Mouse (Mus musculus): ENCODE results near the gene Zfp384. TPM values are rescaled to one million over a fixed set of nuclear protein-coding genes. Genes with fewer than 3 reads are reported as not detected.
"Not testable (repeated sequence)": the region's sequence is repeated elsewhere in the genome, so short reads cannot be mapped to it uniquely, and the experiment has no call there.

Zfp384 gene
- polyA plus RNA-seq, 1 experiment from 2014 or later: 16.7 TPM

GRCm38 (mm10) chr6:124996551-124997501 is 12.1 kb upstream of the Zfp384 start, which contains the start of gene Pianp:
Pianp (plus strand) TSS chr6:124996694.
- no peaks in the 10 kb centered on the region for H3K9me3 ChIP-seq
- WGBS: under 1% methylated on average over 72 of the region's 78 CpGs
- H3K27ac ChIP-seq: no peak within 1 kb of the TSS

GRCm38 (mm10) chr6:124998066-124998465 is 10.9 kb upstream of the Zfp384 start:
- H3K9me3 ChIP-seq: no peaks in the 10 kb centered on the region
- peak overlapping the region; percentile 65 for H3K4me3 ChIP-seq (replicated peaks)
- H3K27me3 ChIP-seq: peaks cover 97% of the 10 kb centered on the region
- H3K36me3 ChIP-seq (replicated peaks): no peaks in the 10 kb centered on the region
- H3K27ac ChIP-seq: no peak overlapping the region
- H3K4me2 ChIP-seq: peak overlapping the region; percentile 100
- peaks cover 30% of the 10 kb centered on the region for H3K4me1 ChIP-seq
- 10% methylated on average over 8 of the region's 8 CpGs for WGBS
- ATAC-seq (ENCODE audit: low FRiP score): no peak
- 0 out of 2 replicates have a peak overlapping the region, but pooled peaks have one; percentile 80 for H3K9ac ChIP-seq

More at GRCm38 (mm10) chr6:124996551-124997501, 12.1 kb upstream of the Zfp384 start, which contains the start of gene Pianp:
- peak; percentile 84 for ATAC-seq (ENCODE audit: low FRiP score)
- H3K4me1 ChIP-seq: peaks cover 30% of the 10 kb centered on the region
- H3K9ac ChIP-seq: peak within 1 kb of the TSS; percentile 80
- H3K4me2 ChIP-seq: peak within 1 kb of the TSS; percentile 100
- peak within 1 kb of the TSS; percentile 65 for H3K4me3 ChIP-seq (replicated peaks)
- H3K36me3 ChIP-seq (replicated peaks): no peaks in the 10 kb centered on the region
- peaks cover 99% of the 10 kb centered on the region for H3K27me3 ChIP-seq

GRCm38 (mm10) chr6:124999091-124999490 is 9.9 kb upstream of the Zfp384 start:
- 51% methylated on average over 14 of the region's 14 CpGs for WGBS
- H3K4me3 ChIP-seq (replicated peaks): no peak overlapping the region
- no peaks in the 10 kb centered on the region for H3K9me3 ChIP-seq
- no peak overlapping the region for H3K27ac ChIP-seq
- H3K9ac ChIP-seq: no peak overlapping the region
- H3K36me3 ChIP-seq (replicated peaks): no peaks in the 10 kb centered on the region
- peaks cover 95% of the 10 kb centered on the region for H3K27me3 ChIP-seq
- H3K4me2 ChIP-seq: no peak overlapping the region
- peaks cover 32% of the 10 kb centered on the region for H3K4me1 ChIP-seq
- no peak for ATAC-seq (ENCODE audit: low FRiP score)

GRCm38 (mm10) chr6:124999546-124999945 is 9.4 kb upstream of the Zfp384 start:
- peaks cover 91% of the 10 kb centered on the region for H3K27me3 ChIP-seq
- 37% methylated on average over 10 of the region's 10 CpGs for WGBS

GRCm38 (mm10) chr6:125003706-125004105 is 5.2 kb upstream of the Zfp384 start:
- Histone ChIP-seq H3K4me3 (replicated peaks) (no peak overlapping the region), H3K27ac (no peak overlapping the region), H3K4me2 (no peak overlapping the region), H3K9ac (no peak overlapping the region), H3K36me3 (replicated peaks) (no peaks in the 10 kb centered on the region), H3K4me1 (peaks cover 20% of the 10 kb centered on the region), H3K27me3 (peaks cover 50% of the 10 kb centered on the region), H3K9me3 (no peaks in the 10 kb centered on the region)
- 64% methylated on average over 3 of the region's 3 CpGs for WGBS
- no peak for ATAC-seq (ENCODE audit: low FRiP score)

More at GRCm38 (mm10) chr6:124999546-124999945, 9.4 kb upstream of the Zfp384 start:
- no peak for ATAC-seq (ENCODE audit: low FRiP score)
- peaks cover 31% of the 10 kb centered on the region for H3K4me1 ChIP-seq
- H3K27ac ChIP-seq: no peak overlapping the region
- no peak overlapping the region for H3K4me2 ChIP-seq
- H3K9ac ChIP-seq: no peak overlapping the region
- no peak overlapping the region for H3K4me3 ChIP-seq (replicated peaks)
- no peaks in the 10 kb centered on the region for H3K36me3 ChIP-seq (replicated peaks)
- H3K9me3 ChIP-seq: no peaks in the 10 kb centered on the region

GRCm38 (mm10) chr6:125005086-125005485 is 3.9 kb upstream of the Zfp384 start:
- Histone ChIP-seq H3K4me2 (no peak overlapping the region), H3K36me3 (replicated peaks) (no peaks in the 10 kb centered on the region), H3K27ac (no peak overlapping the region), H3K4me1 (peaks cover 25% of the 10 kb centered on the region), H3K4me3 (replicated peaks) (no peak overlapping the region), H3K9me3 (no peaks in the 10 kb centered on the region), H3K27me3 (peaks cover 36% of the 10 kb centered on the region), H3K9ac (no peak overlapping the region)
- 48% methylated on average over 3 of the region's 3 CpGs for WGBS
- no peak for ATAC-seq (ENCODE audit: low FRiP score)

- Histone ChIP-seq H3K9ac (peak overlapping the region; percentile 68), H3K27ac (peak overlapping the region; percentile 99), H3K9me3 (no peaks in the 10 kb centered on the region), H3K36me3 (replicated peaks) (peaks cover 22% of the 10 kb centered on the region), H3K4me2 (peak overlapping the region; percentile 88), H3K4me3 (replicated peaks) (peak overlapping the region; percentile 97), H3K4me1 (peaks cover 47% of the 10 kb centered on the region), H3K27me3 (peaks cover 8% of the 10 kb centered on the region)
- no peak for ATAC-seq (ENCODE audit: low FRiP score)
- 48% methylated on average over 13 of the region's 13 CpGs for WGBS
Observed at GRCm38 (mm10) chr6:125008060-125008459, 885 bp upstream of the Zfp384 start.

- peak overlapping the region; percentile 96 for H3K9ac ChIP-seq
- peaks cover 44% of the 10 kb centered on the region for H3K4me1 ChIP-seq
- peak overlapping the region; percentile 99 for H3K27ac ChIP-seq
- peak overlapping the region; percentile 88 for H3K4me2 ChIP-seq
- peak; percentile 98 for ATAC-seq (ENCODE audit: low FRiP score)
- peak overlapping the region; percentile 97 for H3K4me3 ChIP-seq (replicated peaks)
- WGBS: under 1% methylated on average over 33 of the region's 34 CpGs
- peaks cover 25% of the 10 kb centered on the region for H3K36me3 ChIP-seq (replicated peaks)
- H3K9me3 ChIP-seq: no peaks in the 10 kb centered on the region
- peaks cover 2% of the 10 kb centered on the region; the same call in 1 of the 2 replicates for H3K27me3 ChIP-seq
Observed at GRCm38 (mm10) chr6:125008586-125009128, 288 bp upstream of the Zfp384 start.

- WGBS: under 1% methylated on average over 40 of the region's 78 CpGs
Observed at GRCm38 (mm10) chr6:125009181-125010073, 482 bp downstream of the Zfp384 start.

GRCm38 (mm10) chr6:125017682-125018081 is 8.7 kb downstream of the Zfp384 start:
- peaks cover 73% of the 10 kb centered on the region for H3K36me3 ChIP-seq (replicated peaks)
- no peak overlapping the region for H3K9ac ChIP-seq
- no peak overlapping the region for H3K4me3 ChIP-seq (replicated peaks)
- no peak for ATAC-seq (ENCODE audit: low FRiP score)
- no peaks in the 10 kb centered on the region for H3K27me3 ChIP-seq
- H3K4me1 ChIP-seq: no peaks in the 10 kb centered on the region
- H3K9me3 ChIP-seq: no peaks in the 10 kb centered on the region
- no peak overlapping the region for H3K27ac ChIP-seq
- no peak overlapping the region for H3K4me2 ChIP-seq
- whole genome bisulfite sequencing: 91% methylated on average over 3 of the region's 3 CpGs

More at GRCm38 (mm10) chr6:125009181-125010073, 482 bp downstream of the Zfp384 start:
- H3K27ac ChIP-seq: peak overlapping the region; percentile 99
- peak overlapping the region; percentile 88 for H3K4me2 ChIP-seq
- H3K9me3 ChIP-seq: no peaks in the 10 kb centered on the region
- peak overlapping the region; percentile 96 for H3K9ac ChIP-seq
- peak; percentile 84 for ATAC-seq (ENCODE audit: low FRiP score)
- peaks cover 31% of the 10 kb centered on the region for H3K36me3 ChIP-seq (replicated peaks)
- peaks cover 37% of the 10 kb centered on the region for H3K4me1 ChIP-seq
- H3K27me3 ChIP-seq: no peaks in the 10 kb centered on the region
- H3K4me3 ChIP-seq (replicated peaks): peak overlapping the region; percentile 97

GRCm38 (mm10) chr6:125030532-125030931 is 21.6 kb downstream of the Zfp384 start:
- H3K36me3 ChIP-seq (replicated peaks): peaks cover 54% of the 10 kb centered on the region
- ATAC-seq (ENCODE audit: low FRiP score): not testable (repeated sequence)
- 23% methylated on average over 7 of the region's 9 CpGs for WGBS

More at GRCm38 (mm10) chr6:125030532-125030931, 21.6 kb downstream of the Zfp384 start:
- H3K9me3 ChIP-seq; H3K4me2 ChIP-seq; H3K27me3 ChIP-seq; H3K4me1 ChIP-seq; H3K27ac ChIP-seq; H3K9ac ChIP-seq; H3K4me3 ChIP-seq (replicated peaks): not testable (repeated sequence)

All from forebrain, embryonic 12.5 days (tissue).